Mouse (Mus musculus) ES-Bruce4 (cell line): ENCODE measurements around the gene Gm13083.
"Not testable (repeated sequence)": the region's sequence is repeated elsewhere in the genome, so short reads cannot be mapped to it uniquely, and the experiment has no call there.

ENCODE experiments used
- CTCF ChIP-seq: IDR thresholded peaks from one replicate; pipeline ENCODE4 v1.8.1; 2011; ENCODE audit warnings: low read depth, low read length
- EP300 ChIP-seq: IDR thresholded peaks from 2 replicates; pipeline ENCODE4 v1.6.1; 2011; ENCODE audit warnings: low read depth, low read length; ENCODE audit not compliant: insufficient read depth
- POLR2A ChIP-seq: IDR thresholded peaks from one replicate; pipeline ENCODE4 v1.8.1; 2011; ENCODE audit warnings: low read length; ENCODE audit not compliant: insufficient read depth

GRCm38 (mm10) chr4:143611927-143612326, 2.9 kb upstream of the Gm13083 start:
- TF ChIP-seq POLR2A, CTCF, EP300: not testable (repeated sequence)
